Mouse (Mus musculus) thymus, postnatal 10 days (tissue): ENCODE measurements around the gene Wdpcp.

Experiments
- DNase-seq, 2 experiments: peaks; one replicate each; pipeline ENCODE4 v3.0.0; 2021; ENCODE audit warnings: low spot score in 2 of 2

Gene Wdpcp

DNA sequence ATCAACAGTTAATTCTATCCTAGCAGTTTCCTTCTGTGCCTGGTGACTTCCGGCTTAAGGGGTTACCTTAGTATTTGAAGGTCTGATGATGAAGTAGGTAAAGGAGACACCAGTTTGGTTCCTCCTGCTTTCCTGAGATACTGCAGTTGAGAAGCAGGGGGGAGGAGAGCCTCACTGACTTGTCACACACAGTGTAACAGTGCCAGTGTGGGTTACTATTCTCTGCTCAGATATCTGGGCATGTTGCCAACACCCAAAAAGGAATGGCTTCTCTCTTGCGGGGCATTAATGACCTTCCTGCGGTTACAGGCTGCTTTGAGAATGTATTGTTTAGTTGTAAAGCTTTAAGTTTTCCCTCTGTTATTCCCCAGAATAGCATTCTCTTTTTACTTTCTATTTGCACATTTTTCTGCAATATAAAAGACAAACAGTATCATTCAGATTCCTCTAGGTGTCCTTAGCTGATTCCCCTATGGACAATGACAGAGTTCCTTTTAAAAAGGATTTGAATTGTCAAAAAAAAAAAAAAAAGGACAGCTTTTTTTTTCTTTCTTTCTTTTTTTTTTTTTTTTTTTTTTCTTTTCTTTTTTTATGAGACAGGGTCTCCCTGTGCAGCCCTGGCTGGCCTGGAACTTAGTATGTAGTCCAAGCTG, 2.5 kb upstream of the Wdpcp start:
- DNase-seq: no peak

DNA sequence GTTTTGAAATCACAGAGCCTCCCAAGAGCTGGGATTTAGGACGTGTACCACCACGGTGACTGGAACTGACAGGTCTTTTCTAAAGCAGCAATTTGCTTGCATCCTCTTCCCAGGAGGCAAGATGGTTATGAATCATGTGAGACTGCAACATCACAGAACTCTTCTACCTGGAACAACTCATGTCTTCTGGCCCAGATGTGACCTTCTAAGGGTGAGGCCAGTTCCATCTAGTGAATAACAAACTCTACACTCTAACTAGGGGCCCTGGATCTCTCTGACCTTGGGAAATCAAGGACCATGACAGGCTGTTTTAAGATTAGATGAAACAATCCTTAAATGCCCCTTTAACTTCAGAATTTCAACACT, 1.9 kb upstream of the Wdpcp start:
- DNase-seq: no peak

DNA sequence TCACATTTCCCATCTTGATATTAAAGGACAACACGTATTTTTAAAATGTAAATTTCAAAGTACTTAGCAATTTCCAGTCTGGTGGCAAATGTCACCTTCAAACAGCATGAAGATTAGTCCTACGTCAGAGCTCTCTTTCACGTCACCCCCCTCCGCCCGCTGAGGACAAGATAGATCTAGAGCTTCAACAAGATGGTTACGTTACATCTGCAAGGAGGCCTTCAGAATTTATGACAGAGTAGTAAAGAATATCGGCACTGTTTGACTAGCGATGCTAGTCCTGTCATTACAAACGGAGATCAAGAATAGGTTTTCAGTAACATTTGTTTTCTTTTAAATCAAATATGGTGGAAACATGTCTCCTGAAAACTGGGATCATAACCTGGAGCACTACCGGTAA, 1.1 kb upstream of the Wdpcp start:
- DNase-seq: peak in 1 of 2 experiments; percentile 27

DNA sequence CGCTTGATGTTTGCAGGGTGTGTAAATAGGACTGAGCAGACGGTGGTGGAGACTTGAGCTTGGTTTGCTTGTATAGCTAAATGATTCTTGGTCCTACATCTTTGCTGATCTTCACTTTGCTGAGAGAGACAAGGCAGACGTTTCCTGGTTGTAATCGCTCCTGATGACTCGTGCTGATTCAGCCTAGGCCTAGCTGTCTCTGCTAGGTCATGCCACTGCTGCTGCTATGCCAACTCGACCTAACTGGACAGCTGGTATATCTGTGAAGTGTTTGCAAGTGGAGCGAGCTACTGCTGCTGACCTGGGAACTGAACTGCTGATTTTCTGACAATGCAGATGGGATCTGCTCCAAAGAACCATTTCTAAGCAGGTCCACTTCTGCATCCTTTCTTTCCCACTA, 9.4 kb downstream of the Wdpcp start:
- DNase-seq: no peak

DNA sequence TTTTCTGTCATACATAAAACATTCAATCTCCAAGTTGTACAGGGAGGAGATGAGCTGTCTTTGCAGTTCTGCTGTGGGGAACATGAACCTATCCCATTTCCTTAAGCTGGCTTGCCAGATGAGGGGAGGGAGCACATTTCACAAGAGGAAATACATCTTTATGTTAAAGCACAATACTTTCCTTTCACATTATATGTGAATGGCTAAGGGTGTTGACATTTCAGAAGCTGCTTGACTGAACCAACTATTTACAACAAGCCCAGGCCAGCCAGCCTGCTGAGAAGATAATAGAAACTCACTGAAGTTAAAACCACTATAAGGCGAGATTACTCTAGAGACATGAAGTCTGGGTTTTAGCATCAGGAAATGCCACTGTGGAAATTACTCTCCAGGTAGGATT, 11.3 kb downstream of the Wdpcp start:
- DNase-seq: no peak

DNA sequence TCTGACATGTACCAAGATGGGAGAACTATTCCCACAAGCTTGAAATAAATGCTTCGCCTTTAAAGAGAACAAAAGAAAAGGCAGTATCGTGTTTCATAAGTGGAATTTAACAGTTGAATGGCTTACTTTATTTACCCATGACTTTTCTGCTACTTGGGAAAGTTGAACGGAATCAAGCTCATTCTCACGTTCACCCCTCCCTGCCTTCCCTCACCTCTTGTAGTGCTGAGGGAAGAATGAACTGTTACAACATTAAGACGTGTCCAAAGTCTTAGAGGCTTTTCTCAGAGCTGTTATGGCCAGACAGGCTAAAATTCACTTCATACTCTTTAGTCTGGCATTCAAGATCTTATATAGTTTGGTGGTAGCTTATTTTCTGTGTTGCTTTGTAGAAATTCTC, 30.5 kb downstream of the Wdpcp start:
- DNase-seq: no peak

DNA sequence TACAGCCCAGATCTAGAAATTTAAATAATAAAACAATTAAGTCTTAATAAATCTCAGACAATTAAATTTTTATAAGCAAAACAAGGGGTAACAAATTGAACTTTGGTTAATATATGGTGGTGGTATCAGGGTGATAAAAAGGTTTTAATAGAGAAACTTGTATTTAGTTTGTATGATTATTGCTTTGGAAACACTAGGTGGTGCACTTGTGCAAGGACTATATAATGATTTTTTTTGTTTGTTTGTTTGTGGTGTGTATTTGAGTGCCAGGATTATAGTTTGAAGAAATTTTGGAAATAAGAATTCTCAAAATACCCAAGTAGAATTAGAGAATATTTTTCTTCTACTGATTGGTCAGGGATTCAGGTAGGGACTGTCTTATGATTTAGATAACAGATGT, 43.9 kb downstream of the Wdpcp start:
- DNase-seq: no peak

DNA sequence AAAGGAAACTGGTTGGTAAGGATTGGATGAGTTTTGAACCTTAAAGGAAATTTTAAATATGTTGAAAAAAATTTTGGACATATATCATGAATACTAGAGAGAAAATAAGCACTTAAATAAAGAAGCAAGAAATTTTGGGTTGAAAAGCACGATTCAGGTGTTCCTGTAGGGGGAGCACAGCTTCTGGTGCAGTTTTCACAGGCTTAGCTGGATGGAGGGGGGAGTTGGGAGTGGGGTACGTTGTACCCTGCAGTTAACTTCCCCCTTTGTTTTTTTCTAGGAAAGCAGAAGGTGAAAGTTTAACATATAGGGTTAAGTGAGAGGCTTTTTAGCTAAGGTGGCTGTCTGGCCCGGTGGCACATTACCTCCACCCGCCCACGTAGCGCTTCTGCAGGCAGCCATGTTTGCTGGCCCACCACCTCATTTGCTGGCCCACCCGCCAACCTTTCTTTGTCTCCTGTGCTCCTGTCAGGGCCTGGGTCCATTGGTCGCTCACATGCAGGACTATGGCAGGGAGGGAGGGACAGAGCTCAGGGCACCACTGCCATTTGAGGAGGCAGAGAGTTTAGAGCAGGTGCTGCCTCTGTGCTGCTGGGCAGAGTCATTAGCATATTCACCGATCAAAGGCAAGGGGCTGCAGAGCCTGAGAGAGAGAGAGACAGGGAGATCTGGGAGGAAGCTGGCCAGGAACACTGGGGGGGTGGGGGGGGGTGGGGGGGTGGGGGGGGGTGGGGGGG, 62.3 kb downstream of the Wdpcp start:
- DNase-seq: no peak

DNA sequence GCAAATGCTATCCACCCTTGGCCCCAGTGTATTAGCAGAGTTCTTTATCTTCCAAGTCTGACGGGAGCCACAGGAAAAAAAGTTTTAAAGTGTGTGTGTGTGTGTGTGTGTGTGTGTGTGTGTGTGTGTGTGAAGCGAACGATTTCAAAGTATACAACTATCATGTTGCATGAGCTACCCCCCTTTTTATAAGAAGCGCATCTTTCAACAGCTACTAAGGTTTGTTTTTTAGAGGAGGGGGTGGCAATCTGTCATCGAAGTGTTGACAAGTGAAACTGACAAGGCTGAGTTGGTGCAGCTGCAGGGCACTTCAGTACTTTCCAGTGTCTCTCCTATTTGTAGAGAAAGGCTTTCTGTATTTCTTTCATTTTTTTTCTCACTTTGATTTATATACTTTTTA, 66.3 kb downstream of the Wdpcp start:
- DNase-seq: no peak

DNA sequence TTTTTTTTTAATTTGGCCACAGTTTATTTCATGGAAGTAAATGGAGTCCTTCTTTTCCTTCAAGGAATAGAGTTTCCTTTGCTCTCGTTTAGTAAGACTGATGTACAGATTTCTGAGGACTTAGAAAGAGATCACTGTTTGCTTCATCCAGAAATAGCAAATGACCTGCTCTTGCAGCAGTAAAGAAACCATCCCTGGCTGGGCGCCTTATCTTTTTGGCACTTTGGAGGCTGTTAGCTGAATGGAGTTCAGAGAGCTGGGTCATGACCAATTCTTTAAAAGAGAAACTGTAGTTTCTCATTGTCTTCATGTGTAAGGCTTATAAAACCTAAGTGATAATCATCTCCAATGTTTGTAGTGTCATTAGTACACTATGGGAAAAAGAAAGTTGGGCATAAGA, 67.5 kb downstream of the Wdpcp start:
- DNase-seq: no peak

DNA sequence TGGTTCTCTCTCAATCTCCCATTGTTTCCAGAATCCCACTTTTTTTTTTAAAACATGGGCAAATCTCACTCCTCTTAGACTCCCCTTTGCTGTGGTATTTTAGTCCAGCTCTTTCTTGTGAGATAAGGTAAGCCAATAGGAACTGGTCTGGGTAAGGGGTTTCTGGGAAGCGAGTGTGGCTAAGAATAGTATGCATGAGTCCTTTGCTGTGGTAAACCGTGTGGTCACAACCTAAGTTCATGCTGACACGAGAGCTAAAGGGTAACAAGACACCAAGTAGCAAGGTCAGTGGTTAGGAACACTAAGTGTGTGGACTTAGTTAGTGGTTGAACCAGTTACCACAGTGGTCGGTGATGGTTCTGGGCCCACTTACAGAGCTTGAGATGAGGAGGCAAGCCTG, 72.2 kb downstream of the Wdpcp start:
- DNase-seq: no peak

DNA sequence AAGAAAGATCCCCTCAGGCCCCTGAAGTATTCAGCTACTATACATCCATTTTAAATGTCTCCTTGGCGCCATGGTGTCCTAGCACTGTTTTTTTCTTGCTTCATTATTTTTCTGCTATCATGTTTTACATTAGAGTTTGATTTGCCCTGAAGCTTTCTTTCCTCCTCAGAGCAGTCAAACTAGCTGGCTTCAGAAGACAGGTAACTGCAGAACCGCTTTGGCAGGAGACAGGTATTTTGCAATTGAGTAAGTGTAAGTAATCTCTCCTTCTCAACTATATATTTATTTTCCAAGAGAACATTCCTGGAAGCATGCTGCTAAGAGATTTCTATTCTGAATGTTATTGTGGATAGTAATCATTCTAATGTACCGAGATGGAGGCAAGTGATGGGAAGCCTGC, 74.1 kb downstream of the Wdpcp start:
- no peak for DNase-seq

DNA sequence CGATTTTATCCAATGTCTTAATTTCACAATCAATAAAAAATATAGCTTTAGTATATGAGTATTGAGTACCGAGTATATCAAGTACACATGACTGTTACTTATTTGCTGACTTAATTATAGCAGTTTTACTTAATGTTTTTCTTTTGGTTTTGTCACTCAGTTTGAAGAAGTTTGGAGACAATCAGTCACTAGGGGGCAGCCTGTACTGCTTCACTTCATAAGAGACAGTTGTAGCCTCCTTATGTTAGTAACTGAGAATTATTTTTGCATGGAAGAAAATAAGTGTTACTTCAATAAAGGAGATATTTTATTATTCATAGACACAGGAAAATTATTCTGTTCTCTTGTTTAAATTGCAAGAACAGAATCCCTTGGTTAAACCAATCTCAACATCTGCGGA, 87.0 kb downstream of the Wdpcp start:
- DNase-seq: no peak

DNA sequence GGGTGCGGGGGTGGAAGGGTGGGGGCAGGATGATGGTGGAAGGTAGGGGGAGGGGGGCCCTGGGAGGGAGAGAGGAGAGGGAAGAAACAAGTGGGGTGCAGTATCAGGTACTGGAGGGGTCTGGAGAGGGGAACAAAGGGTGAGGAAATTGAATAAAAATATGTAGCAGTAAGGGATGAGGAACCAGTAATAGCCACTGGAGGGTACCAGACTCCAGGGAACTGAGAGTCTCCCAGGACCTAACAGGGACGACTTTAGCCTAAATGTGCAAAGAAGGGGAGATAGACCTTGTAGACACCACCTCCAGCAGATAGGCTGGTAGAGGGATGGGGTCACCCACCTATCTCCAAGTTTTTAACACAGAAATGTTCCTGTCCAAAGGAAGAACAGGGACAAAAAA, 105.0 kb downstream of the Wdpcp start:
- DNase-seq: no peak

DNA sequence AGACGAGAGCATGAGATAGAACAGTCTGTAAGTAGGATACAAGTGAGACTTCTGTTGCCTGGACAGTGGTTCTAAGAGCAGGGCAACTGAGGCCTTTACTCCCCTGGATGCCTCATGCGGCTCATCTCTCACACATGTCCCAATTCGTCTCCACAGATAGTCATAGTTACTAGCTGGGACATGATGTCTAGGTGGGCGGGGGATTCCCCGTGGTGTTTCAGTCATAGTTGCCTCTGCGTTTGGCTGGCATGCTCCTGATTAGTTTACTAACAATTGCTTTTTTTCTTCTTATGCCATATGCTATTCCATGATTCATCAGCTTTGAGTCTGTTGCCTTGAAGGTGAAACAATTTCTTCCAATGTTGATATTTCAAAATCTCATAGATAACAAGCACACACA, 116.4 kb downstream of the Wdpcp start:
- no peak for DNase-seq

DNA sequence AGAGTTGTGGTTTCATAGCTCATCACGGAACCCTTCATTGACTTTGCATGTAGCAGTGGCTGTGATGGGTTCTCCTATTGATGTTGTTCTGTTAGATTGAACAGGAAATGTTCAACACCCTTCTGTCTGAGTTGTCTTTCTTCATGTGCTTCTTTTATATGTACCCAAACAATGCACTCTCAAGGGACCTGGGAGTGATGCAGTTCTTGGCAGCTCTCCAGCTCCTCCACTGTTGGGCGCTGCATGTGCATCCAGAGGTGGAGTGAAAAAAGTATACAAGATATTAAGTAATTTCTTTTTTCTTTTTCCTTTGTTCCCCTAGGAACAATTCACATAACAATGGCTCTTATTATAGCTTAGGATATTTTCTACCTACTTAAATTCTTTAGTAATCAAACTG, 118.7 kb downstream of the Wdpcp start:
- DNase-seq: no peak

DNA sequence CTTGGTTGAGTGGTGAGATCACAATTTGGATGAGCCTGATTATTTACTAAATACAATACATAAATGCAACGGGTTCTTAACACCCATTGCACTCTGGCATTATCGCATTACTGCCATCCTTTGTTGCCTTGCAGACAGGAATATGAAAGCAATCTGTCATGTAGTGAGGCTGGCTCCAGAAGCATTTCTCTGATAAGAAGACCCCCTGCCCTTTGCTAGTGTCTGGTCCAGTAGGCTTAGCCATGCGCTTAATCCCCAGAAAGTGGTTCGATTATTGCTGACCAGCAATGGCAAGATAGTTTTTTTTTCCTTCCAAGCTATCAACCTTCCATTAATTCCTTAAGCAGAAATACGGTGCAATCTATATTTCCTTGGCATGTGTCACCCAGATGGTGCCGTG, 122.1 kb downstream of the Wdpcp start:
- DNase-seq: no peak

DNA sequence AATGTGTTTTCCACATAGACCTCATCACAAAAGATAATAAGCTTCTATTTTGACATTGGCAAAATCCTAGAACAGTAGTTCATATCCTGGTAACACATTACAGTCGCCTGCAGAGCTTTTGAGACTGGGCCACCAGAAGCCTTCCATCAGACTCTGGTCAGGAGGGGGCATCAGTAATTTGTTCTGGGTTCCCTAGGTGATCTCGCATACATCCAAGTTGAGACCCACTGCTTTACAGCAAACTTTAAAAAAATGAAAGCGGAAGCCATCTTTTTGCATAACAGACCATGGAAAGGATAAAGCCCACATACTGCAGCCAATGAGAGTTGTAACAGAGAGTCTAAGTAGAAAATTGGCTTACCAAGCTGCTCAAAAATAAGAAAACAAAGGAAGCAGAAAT, 125.6 kb downstream of the Wdpcp start:
- no peak for DNase-seq

DNA sequence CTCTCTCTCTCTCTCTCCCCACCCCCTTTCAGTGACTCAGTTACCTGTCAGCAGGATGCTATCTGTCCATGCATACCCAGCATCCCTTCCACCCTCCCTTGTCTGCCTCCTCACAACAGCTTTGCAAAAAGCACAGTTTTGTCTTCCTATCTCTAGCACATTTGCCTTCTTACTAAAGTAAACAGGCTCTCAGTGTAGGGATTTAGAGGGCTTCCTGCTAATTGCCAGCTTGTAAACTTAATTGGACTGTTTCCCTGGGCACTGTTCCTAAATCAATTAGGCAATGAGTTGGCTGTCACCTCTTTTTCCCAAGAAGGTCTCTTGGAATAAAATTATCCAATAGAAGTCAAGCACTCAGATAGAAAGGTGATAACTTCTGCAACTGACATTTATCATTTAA, 141.5 kb downstream of the Wdpcp start:
- no peak for DNase-seq

DNA sequence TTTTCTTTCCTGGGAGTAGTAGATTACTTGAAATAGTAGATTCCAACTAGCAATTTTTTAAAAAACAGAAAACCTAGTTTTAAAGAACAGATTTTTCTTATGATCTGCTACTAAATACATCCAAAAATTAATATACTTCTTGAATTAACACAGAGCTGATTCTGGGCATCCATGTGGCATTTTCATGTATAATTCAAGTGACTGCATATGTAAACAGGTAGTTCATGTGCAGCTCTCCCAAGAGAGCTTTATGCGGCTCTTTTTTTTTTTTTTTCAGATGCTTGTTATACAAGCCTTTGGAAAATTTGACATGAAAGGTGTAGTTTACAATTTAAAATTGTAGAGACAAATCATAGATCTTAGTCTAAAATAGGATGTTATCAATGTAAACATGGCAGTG, 142.0 kb downstream of the Wdpcp start:
- no peak for DNase-seq

DNA sequence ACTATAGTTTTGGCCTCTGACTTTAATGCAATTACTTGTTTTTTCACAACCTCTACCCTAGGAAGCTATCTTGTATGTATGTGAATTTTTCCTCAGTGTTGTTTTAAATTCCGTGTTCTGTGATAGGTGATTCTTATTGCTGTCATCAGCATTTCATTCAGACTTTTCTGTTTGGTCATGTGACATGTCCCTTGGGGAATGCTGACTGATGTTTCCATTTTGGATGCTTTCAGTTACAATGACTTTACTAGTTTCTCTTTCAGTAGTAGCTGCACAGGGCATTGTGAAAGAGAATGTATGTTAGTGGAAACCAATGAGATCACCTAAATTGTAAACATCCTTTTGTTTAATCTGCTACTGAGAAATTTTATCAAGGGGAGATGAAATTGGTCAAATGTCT, 154.3 kb downstream of the Wdpcp start:
- no peak for DNase-seq

DNA sequence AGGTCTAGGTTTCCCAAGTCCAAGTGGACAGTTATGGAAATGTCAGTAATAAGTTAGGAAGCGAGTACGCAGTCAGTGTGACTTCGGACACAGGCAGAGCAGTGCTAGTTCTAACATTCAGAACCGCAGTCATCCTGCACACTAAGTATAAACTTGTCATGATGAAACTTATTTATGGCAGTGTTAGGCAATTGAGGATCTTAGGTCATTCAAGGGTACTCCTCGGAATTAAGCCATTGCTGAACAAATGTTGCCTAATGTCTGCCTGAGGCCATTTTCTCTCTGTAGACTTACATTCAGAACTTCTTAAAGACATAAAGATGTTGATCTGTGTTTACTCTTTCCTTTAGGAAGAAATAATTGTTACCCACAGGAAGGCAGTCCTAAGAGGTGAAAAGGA, 157.0 kb downstream of the Wdpcp start:
- no peak for DNase-seq

DNA sequence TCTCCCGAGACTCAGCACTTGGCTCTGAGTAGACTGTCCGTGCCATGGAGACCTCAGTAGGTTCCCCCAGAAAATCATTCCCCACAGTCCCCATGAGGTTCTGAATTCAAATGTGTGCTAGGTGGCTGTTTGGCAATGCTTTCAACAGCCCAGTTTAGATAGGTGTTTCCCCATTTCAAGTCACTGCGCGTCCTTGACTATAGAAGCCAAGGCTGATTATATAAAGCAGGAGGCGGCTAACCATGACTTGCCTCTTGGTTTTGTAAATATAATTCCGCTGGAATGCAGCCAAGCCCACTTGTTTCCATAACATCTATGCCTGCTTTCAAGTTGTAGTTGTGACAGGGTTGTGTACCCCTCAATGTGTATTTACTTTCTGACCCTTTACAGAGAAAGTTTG, 157.9 kb downstream of the Wdpcp start:
- no peak for DNase-seq

DNA sequence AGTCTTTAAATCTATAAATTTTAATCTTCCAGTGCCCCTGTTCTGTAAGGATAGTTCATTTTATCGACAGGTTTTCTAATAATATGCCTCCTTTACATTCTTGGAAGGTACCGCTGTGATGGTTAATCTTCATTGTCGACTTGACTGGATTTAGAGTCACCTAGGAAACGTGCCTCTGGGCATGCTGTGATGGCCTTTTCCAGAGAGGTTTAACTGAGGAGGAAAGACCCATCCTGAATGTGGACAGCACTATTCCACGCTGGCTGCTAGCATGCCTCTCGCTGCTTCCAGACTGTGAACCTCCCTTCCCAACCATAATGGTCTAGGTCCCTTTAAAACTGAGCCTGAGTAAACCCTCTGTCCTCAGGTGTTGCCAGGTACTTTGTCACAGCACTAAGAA, 163.2 kb downstream of the Wdpcp start:
- no peak for DNase-seq
